Mouse (Mus musculus) lung, embryonic 15.5 days (tissue): ENCODE measurements around the gene Tmem88. TPM values are rescaled to one million over a fixed set of nuclear protein-coding genes. Genes with fewer than 3 reads are reported as not detected.
A peak's percentile ranks its signal among the peaks of the same experiment; 100 is the strongest.

Experiments
- ATAC-seq: fragments of 200-750 bp; cut with Nextera tagmentation; 2 replicates; pipeline ENCODE4 v1.8.0; 2017; ENCODE audit warnings: moderate number of reproducible peaks, borderline replicate concordance; ENCODE audit not compliant: low FRiP score, low TSS enrichment; ENCODE audit errors: extremely low read depth
- H3K27ac ChIP-seq: fragments of 300-500 bp; sonication (generic); 2 replicates; pipeline ENCODE4 v1.5.1; 2015; ENCODE audit warnings: moderate library complexity, mild to moderate bottlenecking, inconsistent platforms
- H3K27me3 ChIP-seq: fragments of 300-500 bp; sonication (generic); 2 replicates; pipeline ENCODE4 v1.6.1; 2015; ENCODE audit warnings: inconsistent platforms
- H3K36me3 ChIP-seq: fragments of 300-500 bp; sonication (generic); 2 replicates; pipeline ENCODE4 v1.6.1; 2015; ENCODE audit warnings: inconsistent platforms
- H3K4me1 ChIP-seq: fragments of 300-500 bp; sonication (generic); 2 replicates; pipeline ENCODE4 v1.6.1; 2015; ENCODE audit warnings: inconsistent platforms
- H3K4me2 ChIP-seq: fragments of 300-500 bp; sonication (generic); 2 replicates; pipeline ENCODE4 v1.6.1; 2015; ENCODE audit warnings: inconsistent platforms, mild to moderate bottlenecking, moderate library complexity
- H3K4me3 ChIP-seq: fragments of 300-500 bp; sonication (generic); 2 replicates; pipeline ENCODE4 v1.5.1; 2015; ENCODE audit warnings: mild to moderate bottlenecking, inconsistent platforms
- H3K9ac ChIP-seq: fragments of 300-500 bp; sonication (generic); 2 replicates; pipeline ENCODE4 v1.6.1; 2015; ENCODE audit warnings: inconsistent platforms
- H3K9me3 ChIP-seq: fragments of 300-500 bp; sonication (generic); 2 replicates; pipeline ENCODE4 v1.6.1; 2016; ENCODE audit warnings: inconsistent platforms
- WGBS: fragments of 180-500 bp; shearing (Covaris S2); methylation state at CpG from one replicate; pipeline ENCODE4 v1.1.7; 2015; 5-methylcytosine and 5-hydroxymethylcytosine counted together
- polyA plus RNA-seq: library from polyadenylated mRNA; unstranded; fragments of >200 nt; fragmentation: Nextera tagmentation; extraction: Ambion mirVana; gene quantifications from 2 replicates; pipeline ENCODE4 v1.2.1, GENCODE M21; 2015

Tmem88 gene
- polyA plus RNA-seq, 1 experiment from 2014 or later: 46.7 TPM

GRCm38 (mm10) chr11:69386758-69387157 is 11.3 kb downstream of the Tmem88 start:
- peaks cover 7% of the 10 kb centered on the region; the same call in 1 of the 2 replicates for H3K4me1 ChIP-seq
- H3K9ac ChIP-seq: no peak overlapping the region

GRCm38 (mm10) chr11:69384979-69385378 is 13.1 kb downstream of the Tmem88 start:
- no peak overlapping the region for H3K27ac ChIP-seq

More at GRCm38 (mm10) chr11:69386758-69387157, 11.3 kb downstream of the Tmem88 start:
- no peak overlapping the region for H3K27ac ChIP-seq
- no peaks in the 10 kb centered on the region for H3K27me3 ChIP-seq
- H3K4me2 ChIP-seq: no peak overlapping the region
- no peak overlapping the region for H3K4me3 ChIP-seq
- no peaks in the 10 kb centered on the region for H3K9me3 ChIP-seq
- ATAC-seq: no peak
- WGBS: 66% methylated on average over 7 of the region's 7 CpGs
- H3K36me3 ChIP-seq: no peaks in the 10 kb centered on the region

DNA sequence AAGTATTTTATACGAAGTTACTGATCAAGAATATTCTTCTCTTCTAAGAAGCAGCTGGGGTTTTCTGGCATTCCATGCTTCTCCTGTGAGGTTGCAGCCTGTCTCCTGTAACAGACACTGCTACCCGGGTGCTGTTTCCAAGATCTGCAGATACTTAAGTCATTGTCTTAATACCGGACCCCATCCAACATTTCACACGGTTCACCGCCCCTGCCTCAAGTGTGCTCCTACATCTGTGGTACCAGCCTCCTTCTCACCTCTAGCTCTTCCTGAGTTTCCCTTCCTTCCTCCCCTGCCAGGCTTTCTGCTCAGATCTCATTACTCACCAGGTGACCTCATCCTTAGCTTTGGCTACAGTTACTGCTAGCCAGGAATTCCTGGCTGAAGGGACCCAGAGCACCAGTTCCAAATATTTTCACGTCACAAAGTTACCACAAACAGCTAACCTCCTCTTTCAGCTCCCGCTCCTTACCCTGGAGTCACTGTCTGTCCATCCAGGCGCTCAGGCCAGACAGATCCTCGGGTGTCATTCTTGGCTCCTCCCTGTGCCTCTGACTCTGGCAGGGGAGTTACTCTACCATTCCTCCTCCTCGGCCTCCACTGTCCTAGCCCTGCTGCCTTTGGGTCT is 15.4 kb downstream of the Tmem88 start:
- ATAC-seq: no peak
- Histone ChIP-seq H3K4me2 (no peak overlapping the region), H3K9me3 (no peaks in the 10 kb centered on the region), H3K36me3 (0 out of 2 replicates have a peak, but pooled peaks cover 1% of the 10 kb centered on the region), H3K4me3 (no peak overlapping the region), H3K9ac (no peak overlapping the region), H3K27me3 (no peaks in the 10 kb centered on the region), H3K4me1 (no peaks in the 10 kb centered on the region), H3K27ac (no peak overlapping the region)
- 61% methylated on average over 10 of the region's 10 CpGs for WGBS

More at GRCm38 (mm10) chr11:69384979-69385378, 13.1 kb downstream of the Tmem88 start:
- Histone ChIP-seq H3K4me2 (no peak overlapping the region), H3K27me3 (no peaks in the 10 kb centered on the region), H3K9me3 (no peaks in the 10 kb centered on the region), H3K9ac (no peak overlapping the region; the same call in 1 of the 2 replicates), H3K4me3 (no peak overlapping the region), H3K4me1 (peaks cover 3% of the 10 kb centered on the region; the same call in 1 of the 2 replicates), H3K36me3 (no peaks in the 10 kb centered on the region)
- WGBS: 79% methylated on average over 6 of the region's 6 CpGs
- ATAC-seq: no peak

DNA sequence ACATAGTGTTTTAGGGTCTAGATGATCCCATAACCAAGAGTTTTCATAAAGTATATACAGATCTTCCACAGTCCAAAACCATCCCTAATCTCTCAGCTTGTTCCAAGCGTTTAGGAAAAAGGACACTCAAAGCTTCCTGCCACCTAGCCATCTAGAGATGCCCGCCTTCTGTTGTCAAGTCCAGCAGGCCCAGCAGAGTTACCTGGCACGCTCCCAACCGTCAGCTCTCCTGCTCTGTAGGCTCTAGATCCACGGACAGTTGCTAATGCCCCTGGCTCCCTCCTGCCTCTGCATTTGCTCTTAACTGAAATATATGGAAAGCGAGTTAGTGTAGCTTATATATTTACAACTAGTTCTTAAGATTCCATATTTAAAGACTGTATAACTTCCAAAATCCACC is 16.7 kb downstream of the Tmem88 start:
- Histone ChIP-seq H3K36me3 (0 out of 2 replicates have a peak, but pooled peaks cover 8% of the 10 kb centered on the region), H3K27ac (no peak overlapping the region), H3K4me1 (no peaks in the 10 kb centered on the region), H3K4me3 (no peak overlapping the region), H3K9me3 (no peaks in the 10 kb centered on the region), H3K27me3 (no peaks in the 10 kb centered on the region), H3K9ac (no peak overlapping the region), H3K4me2 (no peak overlapping the region)
- WGBS: 75% methylated on average over 6 of the region's 6 CpGs
- no peak for ATAC-seq

DNA sequence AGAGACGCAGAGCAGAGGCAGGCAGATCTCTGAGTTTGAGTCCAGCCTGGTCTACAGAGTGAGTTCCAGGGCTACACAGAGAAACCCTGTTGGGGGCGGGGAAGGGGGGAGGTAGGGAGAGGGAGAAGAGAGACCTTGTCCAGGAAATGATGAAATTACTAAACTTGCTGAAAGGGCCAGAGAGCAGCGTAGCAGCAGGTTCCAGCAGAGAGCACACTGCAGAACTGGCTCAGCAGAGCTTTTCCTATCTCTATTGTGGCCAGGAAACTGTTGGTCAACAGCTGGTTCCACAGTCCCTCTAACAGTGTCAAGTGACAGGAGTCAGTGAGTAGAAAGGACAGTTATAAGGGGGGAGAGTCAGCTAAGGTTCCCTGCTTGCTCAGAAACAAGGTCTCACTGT is 18.4 kb downstream of the Tmem88 start:
- Histone ChIP-seq H3K4me1 (no peaks in the 10 kb centered on the region), H3K9me3 (no peaks in the 10 kb centered on the region), H3K27me3 (no peaks in the 10 kb centered on the region), H3K9ac (no peak overlapping the region), H3K4me3 (no peak overlapping the region), H3K4me2 (no peak overlapping the region), H3K27ac (no peak overlapping the region), H3K36me3 (peaks cover 15% of the 10 kb centered on the region; the same call in 1 of the 2 replicates)
- no peak for ATAC-seq
- 84% methylated on average over 3 of the region's 3 CpGs for WGBS

GRCm38 (mm10) chr11:69377766-69378165 is 20.3 kb downstream of the Tmem88 start:
- Histone ChIP-seq H3K9me3 (no peaks in the 10 kb centered on the region), H3K9ac (no peak overlapping the region), H3K4me2 (no peak overlapping the region), H3K4me3 (no peak overlapping the region), H3K27ac (no peak overlapping the region), H3K4me1 (0 out of 2 replicates have a peak, but pooled peaks cover 3% of the 10 kb centered on the region), H3K36me3 (peaks cover 28% of the 10 kb centered on the region; the same call in 1 of the 2 replicates), H3K27me3 (no peaks in the 10 kb centered on the region)
- WGBS: 64% methylated on average over 3 of the region's 3 CpGs
- no peak for ATAC-seq

DNA sequence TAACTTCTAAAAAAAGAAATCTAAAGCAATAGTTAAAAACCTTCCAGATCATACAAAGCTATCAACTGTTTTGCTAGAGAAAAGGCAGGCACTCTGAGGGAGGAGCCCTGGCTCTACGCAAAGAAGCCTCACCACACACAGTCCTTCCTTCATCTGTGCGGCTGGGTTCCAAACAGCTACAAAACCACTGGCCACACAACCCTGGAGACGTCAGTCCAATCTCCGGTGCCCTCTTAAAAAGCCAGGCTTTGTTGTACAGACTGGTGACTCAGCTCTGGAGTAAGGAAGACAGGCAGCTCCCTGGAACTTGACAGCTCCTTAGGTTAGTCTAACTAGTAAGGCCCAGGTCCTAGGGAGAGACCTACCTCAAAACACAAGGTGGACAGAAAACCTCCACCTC is 22.4 kb downstream of the Tmem88 start:
- no peak overlapping the region for H3K4me3 ChIP-seq
- no peak for ATAC-seq
- WGBS: 84% methylated on average over 4 of the region's 4 CpGs
- no peaks in the 10 kb centered on the region for H3K9me3 ChIP-seq
- H3K36me3 ChIP-seq: peaks cover 30% of the 10 kb centered on the region; the same call in 1 of the 2 replicates
- H3K4me2 ChIP-seq: no peak overlapping the region
- no peak overlapping the region for H3K27ac ChIP-seq
- H3K9ac ChIP-seq: no peak overlapping the region
- no peaks in the 10 kb centered on the region for H3K27me3 ChIP-seq
- H3K4me1 ChIP-seq: peaks cover 24% of the 10 kb centered on the region

GRCm38 (mm10) chr11:69373223-69373965 is 24.6 kb downstream of the Tmem88 start:
- H3K4me1 ChIP-seq: peaks cover 30% of the 10 kb centered on the region
- no peaks in the 10 kb centered on the region for H3K9me3 ChIP-seq
- H3K36me3 ChIP-seq: peaks cover 30% of the 10 kb centered on the region; the same call in 1 of the 2 replicates
- H3K4me3 ChIP-seq: no peak overlapping the region
- ATAC-seq: no peak
- 89% methylated on average over 16 of the region's 16 CpGs for WGBS
- no peak overlapping the region for H3K9ac ChIP-seq
- H3K27me3 ChIP-seq: no peaks in the 10 kb centered on the region
- H3K27ac ChIP-seq: no peak overlapping the region
- no peak overlapping the region for H3K4me2 ChIP-seq

DNA sequence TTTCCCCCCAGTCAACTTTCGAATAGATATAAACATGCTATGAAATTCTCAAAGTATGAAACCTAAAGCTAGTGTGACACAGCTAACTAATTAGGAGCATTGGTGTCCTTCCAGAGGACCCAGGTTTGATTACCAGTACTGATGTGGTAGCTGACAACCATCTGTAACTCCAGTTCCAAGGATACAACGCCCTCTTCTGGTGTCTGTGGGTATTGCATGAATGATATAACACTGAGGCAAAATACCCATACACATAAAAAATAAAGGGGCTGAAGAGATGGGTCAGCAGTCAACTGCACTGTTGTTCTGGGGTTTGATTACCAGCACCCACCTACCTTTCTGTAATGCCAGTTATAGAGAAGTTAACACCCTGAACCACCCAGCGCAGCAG is 25.3 kb downstream of the Tmem88 start:
- Histone ChIP-seq H3K9me3 (no peaks in the 10 kb centered on the region), H3K4me3 (no peak overlapping the region), H3K9ac (no peak overlapping the region), H3K27ac (peak overlapping the region; percentile 41; the same call in 1 of the 2 replicates), H3K36me3 (peaks cover 30% of the 10 kb centered on the region; the same call in 1 of the 2 replicates), H3K27me3 (no peaks in the 10 kb centered on the region), H3K4me1 (peaks cover 33% of the 10 kb centered on the region), H3K4me2 (0 out of 2 replicates have a peak overlapping the region, but pooled peaks have one; percentile 17)
- 50% methylated on average over 3 of the region's 3 CpGs for WGBS
- ATAC-seq: no peak

DNA sequence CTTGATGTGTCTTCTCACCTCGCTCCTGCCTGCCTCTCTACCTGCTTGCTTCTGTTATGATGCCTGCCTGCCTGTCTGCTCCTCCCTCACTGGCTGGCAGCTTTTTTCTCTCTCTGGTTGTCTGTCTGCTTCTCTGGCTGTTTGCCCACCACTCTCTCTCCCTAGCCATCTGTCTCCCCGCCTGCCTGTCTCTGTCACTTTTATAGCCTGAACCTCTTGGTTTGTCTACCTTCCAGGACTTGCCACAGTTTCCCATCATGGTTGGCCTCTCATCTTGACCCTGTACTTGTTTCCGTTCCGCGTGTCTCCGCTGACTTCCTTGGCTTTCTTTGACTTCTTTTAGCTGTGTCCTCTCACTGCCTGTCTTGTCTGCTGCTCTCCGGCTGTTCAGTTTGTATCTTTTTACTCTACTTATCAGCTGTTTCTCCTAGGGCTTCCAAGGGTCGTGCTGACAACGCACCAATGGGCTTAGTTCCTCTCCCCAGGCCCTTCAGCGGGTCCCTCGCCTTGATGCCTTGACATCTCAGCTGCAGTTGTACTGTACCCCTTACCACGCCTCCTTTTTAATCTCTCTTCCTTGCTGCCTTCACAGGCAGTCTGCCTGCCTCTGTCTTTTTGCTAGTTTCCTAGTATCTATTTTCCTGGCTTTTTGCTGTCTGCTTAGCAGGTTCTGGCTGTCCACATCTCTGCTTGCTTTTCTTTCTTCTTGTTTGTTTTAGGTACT is 25.8 kb downstream of the Tmem88 start:
- Histone ChIP-seq H3K9ac (no peak overlapping the region), H3K27ac (peak overlapping the region; percentile 85), H3K9me3 (no peaks in the 10 kb centered on the region), H3K36me3 (peaks cover 25% of the 10 kb centered on the region; the same call in 1 of the 2 replicates), H3K4me3 (no peak overlapping the region), H3K4me2 (peak overlapping the region; percentile 17; the same call in 1 of the 2 replicates), H3K27me3 (no peaks in the 10 kb centered on the region), H3K4me1 (peaks cover 37% of the 10 kb centered on the region)
- 30% methylated on average over 12 of the region's 12 CpGs for WGBS
- ATAC-seq: no peak

DNA sequence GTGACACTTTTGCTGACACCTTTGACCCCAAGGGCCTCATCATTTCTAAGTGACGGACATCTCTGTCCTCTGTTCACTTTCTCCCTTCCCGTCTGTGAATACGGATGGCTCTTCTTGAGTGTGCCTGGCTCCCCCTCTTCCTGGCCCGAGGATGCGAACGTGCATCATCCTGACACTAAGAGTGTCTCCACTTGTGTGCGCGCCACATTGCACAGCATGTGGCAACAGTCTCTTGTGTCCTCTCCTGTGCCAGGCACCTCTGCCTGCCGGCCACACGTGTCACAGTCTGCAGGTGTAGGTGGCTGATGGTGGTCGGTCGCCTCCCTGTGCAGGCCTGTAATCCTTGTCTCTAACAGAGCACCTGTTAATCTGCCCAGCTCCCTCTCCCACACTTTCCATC is 26.4 kb downstream of the Tmem88 start:
- H3K9ac ChIP-seq: no peak overlapping the region

More for the DNA sequence above, 26.4 kb downstream of the Tmem88 start:
- H3K4me1 ChIP-seq: peaks cover 38% of the 10 kb centered on the region
- no peaks in the 10 kb centered on the region for H3K9me3 ChIP-seq
- peaks cover 22% of the 10 kb centered on the region; the same call in 1 of the 2 replicates for H3K36me3 ChIP-seq
- H3K4me3 ChIP-seq: no peak overlapping the region
- H3K27me3 ChIP-seq: no peaks in the 10 kb centered on the region
- peak overlapping the region; percentile 45; the same call in 1 of the 2 replicates for H3K4me2 ChIP-seq
- H3K27ac ChIP-seq: peak overlapping the region; percentile 85
- no peak for ATAC-seq
- WGBS: 46% methylated on average over 12 of the region's 12 CpGs
